Comparison of ENCODE assay signal across 9 mouse cellular contexts in the genomic region with DNA sequence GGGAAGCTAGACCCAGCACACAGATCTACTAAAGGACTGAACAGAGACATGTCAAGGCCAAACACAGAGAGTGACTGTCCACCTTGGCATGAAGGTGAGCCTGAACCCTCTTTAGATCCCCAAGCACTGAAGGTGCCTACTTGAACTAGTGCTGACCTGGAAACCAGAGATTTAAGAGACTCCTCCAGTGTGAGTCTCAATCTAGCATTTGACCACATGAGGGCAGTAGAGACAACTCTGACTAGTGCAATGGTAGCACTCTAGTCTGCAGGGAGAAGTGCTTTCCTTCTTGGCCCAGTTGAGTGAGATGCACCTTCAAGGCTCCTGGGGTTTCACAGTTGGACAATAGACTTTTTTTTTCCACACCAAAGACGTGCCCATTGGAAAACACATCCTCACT. TPM values are rescaled to one million over a fixed set of nuclear protein-coding genes. Genes with fewer than 3 reads are reported as not detected.
DNase-seq lines count a peak whose midpoint lies in the region; ATAC-seq and TF ChIP-seq lines count a peak whose summit lies in the region.
"Had no signal": no experiment of that assay in that cellular context is flagged by ENCODE, and none has a peak within 500 bp of the region (broad histone marks: within the 10 kb centered on the region; RNA-seq: fewer than 3 reads in every experiment).

No protein-coding gene starts in this region.

- no peak overlapping the region for H3K4me2 ChIP-seq in forebrain, embryonic 12.5 days
- H3K4me2 ChIP-seq in forebrain, embryonic 15.5 days (replicated peaks), result no peak overlapping the region
- no peak overlapping the region for H3K4me2 ChIP-seq in forebrain, embryonic 16.5 days (ENCODE audit: low read length)
- H3K4me2 ChIP-seq in stomach, postnatal 0 days (replicated peaks; ENCODE audit: low read depth), result no peak overlapping the region; the same call in 1 of the 2 replicates
- H3K4me2 ChIP-seq: heart, embryonic 15.5 days had no signal

- no peak overlapping the region for H3K9ac ChIP-seq in forebrain, embryonic 12.5 days
- no peak overlapping the region for H3K9ac ChIP-seq in forebrain, embryonic 15.5 days (replicated peaks)
- no peak overlapping the region for H3K9ac ChIP-seq in forebrain, embryonic 16.5 days (replicated peaks; ENCODE audit: low read depth, low read length)
- H3K9ac ChIP-seq in stomach, postnatal 0 days (ENCODE audit: low read length), result no peak overlapping the region
- H3K9ac ChIP-seq: heart, embryonic 15.5 days had no signal

- H3K4me1 ChIP-seq in forebrain, embryonic 12.5 days, result no peaks in the 10 kb centered on the region
- no peaks in the 10 kb centered on the region for H3K4me1 ChIP-seq in forebrain, embryonic 15.5 days
- no peaks in the 10 kb centered on the region for H3K4me1 ChIP-seq in forebrain, embryonic 16.5 days (replicated peaks; ENCODE audit: control insufficient read depth, insufficient read depth, low read length)
- H3K4me1 ChIP-seq in midbrain, embryonic 10.5 days, result peaks cover 6% of the 10 kb centered on the region; the same call in 1 of the 2 replicates
- no peaks in the 10 kb centered on the region for H3K4me1 ChIP-seq in stomach, postnatal 0 days (replicated peaks; ENCODE audit: control insufficient read depth, insufficient read depth)
- H3K4me1 ChIP-seq: heart, embryonic 15.5 days had no signal

- no peaks in the 10 kb centered on the region for H3K27me3 ChIP-seq in forebrain, embryonic 12.5 days
- no peaks in the 10 kb centered on the region for H3K27me3 ChIP-seq in forebrain, embryonic 15.5 days
- H3K27me3 ChIP-seq in forebrain, embryonic 16.5 days (replicated peaks; ENCODE audit: control insufficient read depth, insufficient read depth, low read length), result no peaks in the 10 kb centered on the region
- no peaks in the 10 kb centered on the region for H3K27me3 ChIP-seq in midbrain, embryonic 10.5 days (ENCODE audit: low read depth, poor library complexity, severe bottlenecking)
- H3K27me3 ChIP-seq in stomach, postnatal 0 days (ENCODE audit: control insufficient read depth, insufficient read depth, low read length), result no peaks in the 10 kb centered on the region
- H3K27me3 ChIP-seq: heart, embryonic 15.5 days had no signal

- no peak overlapping the region for H3K4me3 ChIP-seq in forebrain, embryonic 12.5 days (replicated peaks)
- no peak overlapping the region for H3K4me3 ChIP-seq in forebrain, embryonic 15.5 days
- no peak overlapping the region for H3K4me3 ChIP-seq in forebrain, embryonic 16.5 days (replicated peaks; ENCODE audit: low read length)
- no peak overlapping the region for H3K4me3 ChIP-seq in midbrain, embryonic 10.5 days
- H3K4me3 ChIP-seq in stomach, postnatal 0 days (ENCODE audit: low read depth, low read length), result no peak overlapping the region
- H3K4me3 ChIP-seq: heart, embryonic 15.5 days had no signal

- 0 out of 2 replicates have a peak, but pooled peaks have one; percentile 37 for ATAC-seq in forebrain, embryonic 12.5 days (ENCODE audit: low FRiP score)
- no peak; the same call in 1 of the 2 replicates for ATAC-seq in forebrain, embryonic 15.5 days (replicated peaks)
- peak; percentile 40 for ATAC-seq in forebrain, embryonic 16.5 days
- ATAC-seq in stomach, postnatal 0 days (ENCODE audit: low FRiP score, low TSS enrichment), result peak; percentile 40; the same call in 1 of the 2 replicates

- peak; percentile 90 for TF ChIP-seq CTCF in stomach, postnatal 0 days (IDR thresholded peaks at IDR 0.05; ENCODE audit: low read depth)

- no peaks in the 10 kb centered on the region for H3K9me3 ChIP-seq in forebrain, embryonic 12.5 days
- H3K9me3 ChIP-seq in forebrain, embryonic 15.5 days, result no peaks in the 10 kb centered on the region
- H3K9me3 ChIP-seq in forebrain, embryonic 16.5 days (ENCODE audit: control insufficient read depth, low read length), result no peaks in the 10 kb centered on the region
- no peaks in the 10 kb centered on the region for H3K9me3 ChIP-seq in midbrain, embryonic 10.5 days (replicated peaks)
- no peaks in the 10 kb centered on the region for H3K9me3 ChIP-seq in stomach, postnatal 0 days (ENCODE audit: control insufficient read depth, low read length)
- H3K9me3 ChIP-seq: heart, embryonic 15.5 days had no signal

- DNase-seq in A20 (ENCODE audit: low read depth, low spot score), result peak; percentile 71
- peak; percentile 65 for DNase-seq in c-Kit-positive CD71-negative TER-119-negative erythroid progenitor cells, embryonic 14.5 days (ENCODE audit: low read depth)
- DNase-seq in kidney, postnatal 4 days, result peak; percentile 40 to 61
- peak; percentile 34 for DNase-seq in midbrain, embryonic 10.5 days (ENCODE audit: low spot score)
- DNase-seq in stomach, postnatal 0 days (ENCODE audit: low spot score), result peak; percentile 51

- H3K27ac ChIP-seq in forebrain, embryonic 12.5 days, result no peak overlapping the region
- no peak overlapping the region for H3K27ac ChIP-seq in forebrain, embryonic 15.5 days (replicated peaks)
- H3K27ac ChIP-seq in forebrain, embryonic 16.5 days (ENCODE audit: low read length), result no peak overlapping the region
- no peak overlapping the region for H3K27ac ChIP-seq in midbrain, embryonic 10.5 days (replicated peaks)
- H3K27ac ChIP-seq in stomach, postnatal 0 days (replicated peaks), result no peak overlapping the region
- H3K27ac ChIP-seq: heart, embryonic 15.5 days had no signal

- 42% methylated on average over 1 of the region's 1 CpGs for WGBS in forebrain, embryonic 12.5 days
- WGBS in forebrain, embryonic 15.5 days, result 43% methylated on average over 1 of the region's 1 CpGs
- WGBS in forebrain, embryonic 16.5 days, result 40% methylated on average over 1 of the region's 1 CpGs
- 26% methylated on average over 1 of the region's 1 CpGs for WGBS in midbrain, embryonic 10.5 days
- 40% methylated on average over 1 of the region's 1 CpGs for WGBS in stomach, postnatal 0 days

- no peak for TF ChIP-seq EP300 in stomach, postnatal 0 days (optimal IDR thresholded peaks at IDR 0.05)

- H3K36me3 ChIP-seq in forebrain, embryonic 12.5 days (replicated peaks), result peaks cover 47% of the 10 kb centered on the region
- H3K36me3 ChIP-seq in forebrain, embryonic 15.5 days, result peaks cover 20% of the 10 kb centered on the region
- H3K36me3 ChIP-seq in forebrain, embryonic 16.5 days (ENCODE audit: control insufficient read depth, insufficient read depth), result peaks cover 5% of the 10 kb centered on the region
- H3K36me3 ChIP-seq in midbrain, embryonic 10.5 days, result peaks cover 33% of the 10 kb centered on the region
- H3K36me3 ChIP-seq in stomach, postnatal 0 days (ENCODE audit: control insufficient read depth, insufficient read depth, low read length), result peaks cover 10% of the 10 kb centered on the region; the same call in 1 of the 2 replicates

RNA-seq across cellular contexts. Expression of gene Cd276, which starts 20.5 kb away (rescaled TPM):
- polyA plus RNA-seq in forebrain, embryonic 12.5 days (2016; fragmentation: Nextera tagmentation; extraction: Ambion mirVana), result 32.2 and 35.9 TPM in 2 replicates
- 30.9 and 31.0 TPM in 2 replicates for polyA plus RNA-seq in forebrain, embryonic 15.5 days (2015; fragmentation: Nextera tagmentation; extraction: Ambion mirVana)
- 33.4 and 36.0 TPM in 2 replicates for polyA plus RNA-seq in forebrain, embryonic 16.5 days (2015; fragmentation: Nextera tagmentation; extraction: Ambion mirVana)
- 24.5 and 26.0 TPM in 2 replicates for polyA plus RNA-seq in midbrain, embryonic 10.5 days (2016; fragmentation: Nextera tagmentation; extraction: Ambion mirVana)
- polyA plus RNA-seq in stomach, postnatal 0 days (2015; fragmentation: Nextera tagmentation; extraction: Ambion mirVana), result 11.3 and 11.4 TPM in 2 replicates

RNA-seq across cellular contexts. Expression of gene Insyn1, which starts 46.4 kb away (rescaled TPM):
- polyA plus RNA-seq in forebrain, embryonic 12.5 days (2016; fragmentation: Nextera tagmentation; extraction: Ambion mirVana), result 4.0 and 4.7 TPM in 2 replicates
- 6.7 and 7.7 TPM in 2 replicates for polyA plus RNA-seq in forebrain, embryonic 15.5 days (2015; fragmentation: Nextera tagmentation; extraction: Ambion mirVana)
- polyA plus RNA-seq in forebrain, embryonic 16.5 days (2015; fragmentation: Nextera tagmentation; extraction: Ambion mirVana), result 4.0 and 4.9 TPM in 2 replicates
- 0.54 and 1.1 TPM in 2 replicates for polyA plus RNA-seq in midbrain, embryonic 10.5 days (2016; fragmentation: Nextera tagmentation; extraction: Ambion mirVana)
- polyA plus RNA-seq in stomach, postnatal 0 days (2015; fragmentation: Nextera tagmentation; extraction: Ambion mirVana), result 0.58 and 0.94 TPM in 2 replicates

RNA-seq across cellular contexts. Expression of gene Nptn, which starts 47.3 kb away (rescaled TPM):
- polyA plus RNA-seq in forebrain, embryonic 12.5 days (2016; fragmentation: Nextera tagmentation; extraction: Ambion mirVana), result 69.6 and 71.6 TPM in 2 replicates
- polyA plus RNA-seq in forebrain, embryonic 15.5 days (2015; fragmentation: Nextera tagmentation; extraction: Ambion mirVana), result 127 and 145 TPM in 2 replicates
- polyA plus RNA-seq in forebrain, embryonic 16.5 days (2015; fragmentation: Nextera tagmentation; extraction: Ambion mirVana), result 158 and 175 TPM in 2 replicates
- 52.5 and 55.2 TPM in 2 replicates for polyA plus RNA-seq in midbrain, embryonic 10.5 days (2016; fragmentation: Nextera tagmentation; extraction: Ambion mirVana)
- 130 and 136 TPM in 2 replicates for polyA plus RNA-seq in stomach, postnatal 0 days (2015; fragmentation: Nextera tagmentation; extraction: Ambion mirVana)
